Mouse (Mus musculus) liver, postnatal 0 days (tissue): ENCODE measurements around the gene Wdr70. TPM values are rescaled to one million over a fixed set of nuclear protein-coding genes. Genes with fewer than 3 reads are reported as not detected.

Experiments
- ATAC-seq: fragments of 200-750 bp; cut with Nextera tagmentation; 2 replicates; pipeline ENCODE4 v1.8.0; 2017; ENCODE audit warnings: mild to moderate bottlenecking, moderate library complexity
- DNase-seq: peaks from one replicate; pipeline ENCODE4 v3.0.0-alpha.2; 2016
- H3K27ac ChIP-seq: fragments of 300-500 bp; sonication (generic); 2 replicates; pipeline ENCODE4 v1.5.1; 2014; ENCODE audit warnings: antibody characterized with exemption, moderate library complexity, mild to moderate bottlenecking, low read depth
- H3K27me3 ChIP-seq: fragments of 300-500 bp; sonication (generic); 2 replicates; pipeline ENCODE4 v1.6.1; 2014; ENCODE audit warnings: low read length, control low read depth, mixed read lengths; ENCODE audit not compliant: insufficient read depth
- H3K36me3 ChIP-seq: fragments of 300-500 bp; sonication (generic); replicated peaks from 2 replicates; pipeline ENCODE4 v1.6.1; 2014; ENCODE audit warnings: mild to moderate bottlenecking, control low read depth, low read length, moderate library complexity, mixed read lengths; ENCODE audit not compliant: insufficient read depth
- H3K4me1 ChIP-seq: fragments of 300-500 bp; sonication (generic); 2 replicates; pipeline ENCODE4 v1.6.1; 2014; ENCODE audit warnings: antibody characterized with exemption, mild to moderate bottlenecking, control low read depth; ENCODE audit not compliant: insufficient read depth
- H3K4me2 ChIP-seq: fragments of 300-500 bp; sonication (generic); 2 replicates; pipeline ENCODE4 v1.6.1; 2014; ENCODE audit warnings: low read depth, mild to moderate bottlenecking, low read length, moderate library complexity, mixed read lengths
- H3K4me3 ChIP-seq: fragments of 300-500 bp; sonication (generic); 2 replicates; pipeline ENCODE4 v1.5.1; 2014; ENCODE audit warnings: low read depth, low read length
- H3K9ac ChIP-seq: fragments of 300-500 bp; sonication (generic); replicated peaks from 2 replicates; pipeline ENCODE4 v1.6.1; 2014; ENCODE audit warnings: mild to moderate bottlenecking, moderate library complexity
- H3K9me3 ChIP-seq: fragments of 300-500 bp; sonication (generic); 2 replicates; pipeline ENCODE4 v1.6.1; 2016; ENCODE audit warnings: mild to moderate bottlenecking, control low read depth, low read length, mixed read lengths
- CTCF ChIP-seq: sonication (generic); IDR thresholded peaks from 2 replicates; pipeline ENCODE4 v1.5.1; 2016; ENCODE audit warnings: antibody characterized with exemption, low read depth
- EP300 ChIP-seq: IDR thresholded peaks from 2 replicates; pipeline ENCODE4 v1.6.1; 2016; ENCODE audit warnings: antibody characterized with exemption, low read depth, mild to moderate bottlenecking
- WGBS: fragments of 180-500 bp; shearing (Covaris S2); extraction: QIAGEN DNeasy Blood & Tissue Kit; methylation state at CpG from one replicate; pipeline ENCODE4 v1.1.7; 2014; ENCODE audit not compliant: insufficient replicate concordance; 5-methylcytosine and 5-hydroxymethylcytosine counted together
- polyA plus RNA-seq: library from polyadenylated mRNA; unstranded; fragments of >200 nt; fragmentation: Nextera tagmentation; extraction: Ambion mirVana; gene quantifications from 2 replicates; pipeline ENCODE4 v1.2.1, GENCODE M21; 2015

The Wdr70 gene
- polyA plus RNA-seq, 1 experiment from 2014 or later, result 15.5 TPM

DNA sequence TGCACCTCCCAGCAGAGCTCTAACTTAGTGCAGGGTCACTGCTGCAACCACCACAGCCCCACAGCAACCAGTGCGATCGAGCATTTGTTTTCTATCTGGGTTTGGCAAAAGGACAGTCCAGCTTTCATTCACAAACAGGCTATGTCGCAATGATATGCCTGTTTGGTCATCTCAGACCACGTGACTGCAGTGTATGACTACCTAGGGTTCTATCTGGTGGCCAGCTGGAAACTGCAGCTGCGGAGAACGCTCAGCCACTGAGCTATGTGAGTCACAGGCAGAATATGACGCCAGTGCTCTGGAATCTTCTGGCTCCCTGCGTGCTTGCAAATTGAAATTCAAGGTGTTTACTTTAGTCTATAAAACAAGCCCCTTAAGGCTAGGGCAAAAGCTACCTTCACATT, 167.4 kb downstream of the Wdr70 start:
- Histone ChIP-seq H3K9ac (no peak overlapping the region), H3K27me3 (no peaks in the 10 kb centered on the region), H3K4me2 (no peak overlapping the region), H3K4me3 (no peak overlapping the region), H3K4me1 (no peaks in the 10 kb centered on the region), H3K27ac (no peak overlapping the region), H3K36me3 (no peaks in the 10 kb centered on the region), H3K9me3 (no peaks in the 10 kb centered on the region)
- ATAC-seq, result peak; percentile 100
- TF ChIP-seq CTCF, result no peak
- no peak for TF ChIP-seq EP300
- WGBS, result 64% methylated on average over 8 of the region's 8 CpGs
- DNase-seq, result peak; percentile 60

DNA sequence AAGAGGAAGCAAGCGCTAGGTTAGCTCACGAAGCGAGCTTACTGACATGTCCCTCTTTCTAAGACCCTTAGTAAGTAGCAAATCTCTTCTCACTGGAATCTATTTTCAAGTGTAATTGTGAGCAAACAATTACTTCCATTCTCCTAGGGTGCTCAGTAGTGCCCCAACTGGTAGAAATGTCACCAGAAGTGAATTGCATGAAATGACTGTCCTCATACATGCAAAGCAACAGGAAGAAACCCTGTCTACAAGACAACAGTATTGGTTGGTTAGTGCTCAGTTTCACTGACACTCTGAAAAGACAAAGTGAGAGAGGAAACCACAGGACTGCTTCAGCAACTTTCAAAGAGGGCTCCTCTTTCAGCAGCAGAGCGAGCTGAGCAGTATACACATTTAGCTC, 173.6 kb downstream of the Wdr70 start:
- H3K27ac ChIP-seq, result no peak overlapping the region
- DNase-seq (no peak), ATAC-seq (no peak)
- H3K4me2 ChIP-seq, result no peak overlapping the region
- no peaks in the 10 kb centered on the region for H3K36me3 ChIP-seq
- H3K9ac ChIP-seq, result no peak overlapping the region
- no peaks in the 10 kb centered on the region for H3K4me1 ChIP-seq
- H3K9me3 ChIP-seq, result no peaks in the 10 kb centered on the region
- TF ChIP-seq CTCF, result peak; percentile 41
- no peak for TF ChIP-seq EP300
- H3K4me3 ChIP-seq, result no peak overlapping the region
- no peaks in the 10 kb centered on the region for H3K27me3 ChIP-seq
- 83% methylated on average over 4 of the region's 4 CpGs for WGBS

DNA sequence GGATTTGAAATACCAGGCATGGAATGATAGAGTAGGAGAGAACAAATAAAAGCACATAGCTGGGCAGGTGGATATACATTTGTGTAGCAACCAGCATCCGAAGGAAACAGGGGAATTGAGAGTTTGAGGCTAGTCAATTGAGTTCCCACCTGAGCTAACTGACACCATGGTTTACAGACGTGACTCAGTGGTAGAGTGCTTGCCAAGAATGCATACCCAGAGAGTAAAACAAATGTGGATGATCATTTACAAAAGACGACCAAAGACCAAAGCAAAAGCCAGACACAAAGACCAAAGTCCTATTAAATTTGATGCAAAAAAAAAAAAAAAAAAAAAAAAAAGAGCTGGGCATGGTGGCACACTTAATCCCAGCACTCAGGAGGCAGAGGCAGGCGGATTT, 175.7 kb downstream of the Wdr70 start:
- no peak overlapping the region for H3K4me2 ChIP-seq
- ATAC-seq (no peak), DNase-seq (no peak)
- H3K4me3 ChIP-seq, result no peak overlapping the region
- H3K36me3 ChIP-seq, result no peaks in the 10 kb centered on the region
- TF ChIP-seq CTCF (no peak), EP300 (no peak)
- H3K9me3 ChIP-seq, result no peaks in the 10 kb centered on the region
- H3K27me3 ChIP-seq, result no peaks in the 10 kb centered on the region
- no peak overlapping the region for H3K9ac ChIP-seq
- H3K4me1 ChIP-seq, result no peaks in the 10 kb centered on the region
- no peak overlapping the region for H3K27ac ChIP-seq
- WGBS, result 74% methylated on average over 4 of the region's 4 CpGs

DNA sequence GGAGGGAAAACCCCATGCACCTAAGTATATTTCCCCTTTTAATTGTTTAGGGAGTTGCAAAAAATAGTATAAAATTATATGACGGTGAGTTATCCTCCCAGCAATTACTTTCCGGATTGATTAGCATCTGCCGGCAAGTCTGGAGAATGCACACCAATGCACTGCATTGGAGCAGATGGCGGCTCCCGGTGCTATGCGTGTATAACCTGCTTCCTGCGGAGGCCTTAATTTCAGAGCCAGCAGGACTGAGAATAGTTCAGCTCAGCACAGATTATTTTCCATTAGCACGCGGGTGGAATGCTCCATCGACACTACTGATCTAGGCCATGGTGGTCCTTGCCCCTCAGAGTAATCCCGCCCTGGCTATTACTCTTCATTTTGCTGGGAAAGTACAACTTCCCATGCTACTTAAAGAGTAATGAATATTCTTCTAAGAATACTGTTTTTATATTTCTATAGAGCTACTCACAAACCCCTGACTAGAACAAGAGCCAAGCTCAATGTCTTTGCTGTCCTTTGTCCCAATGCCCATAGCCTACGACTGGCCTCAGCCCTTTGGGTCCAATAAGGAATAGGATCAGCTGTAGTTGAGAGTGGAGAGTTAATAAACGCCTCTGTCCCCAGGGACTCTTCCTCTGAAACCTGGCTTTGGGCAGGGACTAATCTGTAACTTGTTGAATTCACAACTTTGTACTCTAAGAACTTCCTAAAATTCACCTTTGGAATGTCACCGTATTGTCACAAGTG, 176.5 kb downstream of the Wdr70 start:
- DNase-seq (no peak), ATAC-seq (no peak)
- no peak overlapping the region for H3K9ac ChIP-seq
- H3K27me3 ChIP-seq, result no peaks in the 10 kb centered on the region
- TF ChIP-seq EP300 (no peak), CTCF (no peak)
- 91% methylated on average over 14 of the region's 14 CpGs for WGBS
- no peaks in the 10 kb centered on the region for H3K36me3 ChIP-seq
- H3K4me2 ChIP-seq, result no peak overlapping the region
- H3K4me1 ChIP-seq, result no peaks in the 10 kb centered on the region
- H3K4me3 ChIP-seq, result no peak overlapping the region
- H3K9me3 ChIP-seq, result no peaks in the 10 kb centered on the region
- no peak overlapping the region for H3K27ac ChIP-seq

DNA sequence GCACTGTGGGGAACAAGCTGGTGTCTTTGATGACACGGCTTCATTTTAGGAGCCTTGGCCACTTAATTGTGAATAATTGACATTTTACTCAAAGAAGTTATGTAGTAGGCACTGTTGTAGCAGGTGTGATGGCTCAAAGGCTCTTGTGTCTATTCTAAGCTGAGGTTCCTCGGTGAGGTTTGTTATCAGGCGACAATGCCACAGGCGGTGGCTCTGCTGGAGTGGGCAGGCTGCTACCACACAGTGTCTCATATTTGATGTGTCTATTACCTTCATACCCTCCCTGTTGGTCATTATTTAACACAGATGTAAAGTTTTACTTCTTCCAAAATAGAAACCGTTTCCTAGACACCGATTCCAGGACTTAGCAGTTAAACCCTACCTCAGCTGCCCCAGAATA, 177.9 kb downstream of the Wdr70 start:
- no peak overlapping the region for H3K4me3 ChIP-seq

DNA sequence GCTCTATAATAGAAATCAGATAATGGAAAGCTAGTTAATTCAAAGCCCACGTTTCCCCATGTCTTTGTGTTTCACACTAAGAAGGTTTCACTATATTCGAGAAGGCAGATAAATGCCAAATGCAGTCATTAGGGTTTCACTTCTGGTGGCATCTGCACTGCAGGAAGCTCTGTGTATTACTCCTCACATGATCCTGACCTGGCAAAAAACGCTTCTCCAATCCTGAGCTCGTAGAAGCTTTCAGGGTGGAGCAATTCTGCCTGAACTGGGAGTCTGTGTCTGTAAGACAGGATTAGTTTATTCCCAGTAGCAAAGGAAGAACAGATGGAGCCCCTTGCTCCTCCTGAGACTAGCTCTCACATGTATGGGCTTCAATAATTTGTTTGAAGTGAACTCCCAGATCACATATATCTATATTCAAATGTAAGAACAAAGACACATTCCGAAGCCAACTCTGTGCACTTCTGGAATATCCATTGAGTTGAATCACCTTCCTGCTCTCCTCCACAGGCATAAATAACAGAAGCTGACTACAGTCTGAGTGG, 192.4 kb downstream of the Wdr70 start:
- H3K36me3 ChIP-seq, result no peaks in the 10 kb centered on the region
- ATAC-seq, result no peak
- H3K9me3 ChIP-seq, result no peaks in the 10 kb centered on the region
- WGBS, result 76% methylated on average over 5 of the region's 5 CpGs
- no peaks in the 10 kb centered on the region for H3K27me3 ChIP-seq
- no peak overlapping the region for H3K27ac ChIP-seq
- H3K4me2 ChIP-seq, result no peak overlapping the region
- TF ChIP-seq EP300 (no peak), CTCF (no peak)
- no peak for DNase-seq
- no peak overlapping the region for H3K9ac ChIP-seq
- no peak overlapping the region for H3K4me3 ChIP-seq
- H3K4me1 ChIP-seq, result no peaks in the 10 kb centered on the region

More for the DNA sequence above, 177.9 kb downstream of the Wdr70 start:
- Histone ChIP-seq H3K9ac (no peak overlapping the region), H3K4me1 (no peaks in the 10 kb centered on the region), H3K27ac (no peak overlapping the region), H3K27me3 (no peaks in the 10 kb centered on the region), H3K36me3 (no peaks in the 10 kb centered on the region), H3K4me2 (no peak overlapping the region), H3K9me3 (no peaks in the 10 kb centered on the region)
- no peak for DNase-seq
- no peak for TF ChIP-seq EP300
- no peak for TF ChIP-seq CTCF
- no peak for ATAC-seq
- WGBS, result 86% methylated on average over 6 of the region's 6 CpGs

DNA sequence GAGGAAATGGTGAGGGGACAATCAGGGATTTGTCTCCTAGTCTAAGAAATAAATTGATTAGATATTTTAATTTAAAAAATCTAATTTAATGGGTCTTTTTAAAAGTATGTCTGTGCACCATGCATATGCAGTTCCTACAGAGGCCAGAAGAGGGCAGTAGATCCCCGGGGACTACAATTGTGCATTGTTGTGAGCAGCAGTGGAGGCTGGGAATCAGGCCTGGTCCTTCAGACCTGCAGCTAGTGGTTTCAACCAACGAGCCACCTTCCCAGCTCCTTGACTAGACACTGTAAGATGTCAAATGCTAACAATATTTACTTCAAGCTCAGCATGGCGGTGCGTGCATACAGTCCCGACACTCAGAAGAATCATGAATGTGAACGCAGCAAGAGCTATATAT, 199.7 kb downstream of the Wdr70 start:
- ATAC-seq, result no peak
- no peak for DNase-seq
- Histone ChIP-seq H3K4me3 (no peak overlapping the region), H3K9ac (no peak overlapping the region), H3K4me1 (no peaks in the 10 kb centered on the region), H3K27me3 (no peaks in the 10 kb centered on the region), H3K4me2 (no peak overlapping the region), H3K36me3 (no peaks in the 10 kb centered on the region), H3K9me3 (no peaks in the 10 kb centered on the region), H3K27ac (no peak overlapping the region)
- TF ChIP-seq CTCF (peak; percentile 52), EP300 (no peak)
- WGBS, result 87% methylated on average over 6 of the region's 6 CpGs
